Mouse (Mus musculus) forebrain, embryonic 14.5 days (tissue): Measurements from ENCODE around the gene B9d1. TPM values are rescaled to one million over a fixed set of nuclear protein-coding genes. Genes with fewer than 3 reads are reported as not detected.

Source experiments
- ATAC-seq: fragments of 200-750 bp; cut with Nextera tagmentation; 2 replicates; pipeline ENCODE4 v1.8.0; 2017; ENCODE audit warnings: mild to moderate bottlenecking, moderate library complexity
- DNase-seq: peaks from one replicate; pipeline ENCODE4 v3.0.0-alpha.2; 2015; ENCODE audit warnings: low spot score
- H3K27ac ChIP-seq: fragments of 300-500 bp; sonication (generic); 2 replicates; pipeline ENCODE4 v1.5.1; 2014; ENCODE audit warnings: low read depth, mild to moderate bottlenecking, control low read depth, low read length, moderate library complexity
- H3K27me3 ChIP-seq: fragments of 300-500 bp; sonication (generic); replicated peaks from 2 replicates; pipeline ENCODE4 v1.6.1; 2014; ENCODE audit warnings: low read length, control low read depth, mixed read lengths; ENCODE audit not compliant: control insufficient read depth, insufficient read depth
- H3K36me3 ChIP-seq: fragments of 300-500 bp; sonication (generic); 2 replicates; pipeline ENCODE4 v1.6.1; 2014; ENCODE audit warnings: low read length, control low read depth; ENCODE audit not compliant: control insufficient read depth, insufficient read depth
- H3K4me1 ChIP-seq: fragments of 300-500 bp; sonication (generic); 2 replicates; pipeline ENCODE4 v1.6.1; 2014; ENCODE audit warnings: antibody characterized with exemption, low read length, control low read depth; ENCODE audit not compliant: control insufficient read depth, insufficient read depth
- H3K4me2 ChIP-seq: fragments of 300-500 bp; sonication (generic); 2 replicates; pipeline ENCODE4 v1.6.1; 2014; ENCODE audit warnings: mild to moderate bottlenecking, control low read depth, low read length
- H3K4me3 ChIP-seq: fragments of 300-500 bp; sonication (generic); 2 replicates; pipeline ENCODE4 v1.5.1; 2014; ENCODE audit warnings: low read depth, low read length, control low read depth
- H3K9ac ChIP-seq: fragments of 300-500 bp; sonication (generic); 2 replicates; pipeline ENCODE4 v1.6.1; 2014; ENCODE audit warnings: mild to moderate bottlenecking, low read length, control low read depth, moderate library complexity
- H3K9me3 ChIP-seq: fragments of 300-500 bp; sonication (generic); replicated peaks from 2 replicates; pipeline ENCODE4 v1.6.1; 2016; ENCODE audit warnings: low read length, control low read depth, mixed read lengths; ENCODE audit not compliant: control insufficient read depth
- WGBS: fragments of 180-500 bp; shearing (Covaris S2); extraction: QIAGEN DNeasy Blood & Tissue Kit; methylation state at CpG from one replicate; pipeline ENCODE4 v1.1.7; 2014; 5-methylcytosine and 5-hydroxymethylcytosine counted together
- polyA plus RNA-seq: library from polyadenylated mRNA; unstranded; fragments of >200 nt; fragmentation: Nextera tagmentation; extraction: Ambion mirVana; gene quantifications from 2 replicates; pipeline ENCODE4 v1.2.1, GENCODE M21; 2014

B9d1 gene
- polyA plus RNA-seq, result 38.9 and 55.5 TPM in 2 replicates

- DNase-seq (peak; percentile 99), ATAC-seq (peak; percentile 92)
- Histone ChIP-seq H3K9me3 (no peaks in the 10 kb centered on the region), H3K27ac (peak within 1 kb of the TSS; percentile 80), H3K4me3 (peak within 1 kb of the TSS; percentile 47), H3K9ac (peak within 1 kb of the TSS; percentile 67), H3K36me3 (peaks cover 13% of the 10 kb centered on the region; the same call in 1 of the 2 replicates), H3K27me3 (no peaks in the 10 kb centered on the region), H3K4me1 (peaks cover 13% of the 10 kb centered on the region; the same call in 1 of the 2 replicates), H3K4me2 (peak within 1 kb of the TSS; percentile 61)
- under 1% methylated on average over 39 of the region's 39 CpGs for WGBS
Measured at GRCm38 (mm10) chr11:61504713-61505257, at the start of gene B9d1. Gene B9d1 (plus strand): TSS chr11:61505144.

GRCm38 (mm10) chr11:61464071-61464470 is 40.9 kb upstream of the B9d1 start:
- Histone ChIP-seq H3K27ac (no peak overlapping the region), H3K4me2 (no peak overlapping the region), H3K9ac (no peak overlapping the region), H3K9me3 (no peaks in the 10 kb centered on the region), H3K4me3 (no peak overlapping the region), H3K36me3 (no peaks in the 10 kb centered on the region), H3K27me3 (no peaks in the 10 kb centered on the region), H3K4me1 (no peaks in the 10 kb centered on the region)
- 84% methylated on average over 2 of the region's 2 CpGs for WGBS
- DNase-seq (no peak), ATAC-seq (no peak)

- Histone ChIP-seq H3K4me1 (no peaks in the 10 kb centered on the region), H3K36me3 (no peaks in the 10 kb centered on the region), H3K4me3 (no peak overlapping the region), H3K27ac (no peak overlapping the region), H3K4me2 (no peak overlapping the region), H3K27me3 (no peaks in the 10 kb centered on the region), H3K9ac (no peak overlapping the region), H3K9me3 (no peaks in the 10 kb centered on the region)
- DNase-seq (no peak), ATAC-seq (no peak)
- 49% methylated on average over 4 of the region's 4 CpGs for WGBS
Measured at GRCm38 (mm10) chr11:61465422-61465821, 39.5 kb upstream of the B9d1 start.

- Histone ChIP-seq H3K4me1 (no peaks in the 10 kb centered on the region), H3K4me3 (no peak overlapping the region), H3K9ac (no peak overlapping the region), H3K9me3 (no peaks in the 10 kb centered on the region), H3K4me2 (no peak overlapping the region), H3K36me3 (no peaks in the 10 kb centered on the region), H3K27ac (no peak overlapping the region), H3K27me3 (no peaks in the 10 kb centered on the region)
- WGBS, result 89% methylated on average over 4 of the region's 4 CpGs
- DNase-seq (no peak), ATAC-seq (no peak)
Measured at GRCm38 (mm10) chr11:61468534-61468933, 36.4 kb upstream of the B9d1 start.

GRCm38 (mm10) chr11:61469317-61469917 is 35.5 kb upstream of the B9d1 start:
- ATAC-seq (no peak), DNase-seq (no peak)
- Histone ChIP-seq H3K36me3 (no peaks in the 10 kb centered on the region), H3K9ac (no peak overlapping the region), H3K9me3 (no peaks in the 10 kb centered on the region), H3K4me2 (no peak overlapping the region), H3K27me3 (no peaks in the 10 kb centered on the region), H3K4me1 (no peaks in the 10 kb centered on the region), H3K27ac (no peak overlapping the region), H3K4me3 (no peak overlapping the region)
- WGBS, result 79% methylated on average over 7 of the region's 7 CpGs

- H3K9me3 ChIP-seq, result no peaks in the 10 kb centered on the region
- DNase-seq (no peak), ATAC-seq (no peak)
- H3K4me2 ChIP-seq, result no peak overlapping the region
- H3K27me3 ChIP-seq, result no peaks in the 10 kb centered on the region
- H3K27ac ChIP-seq, result no peak overlapping the region
- no peaks in the 10 kb centered on the region for H3K36me3 ChIP-seq
- H3K4me3 ChIP-seq, result no peak overlapping the region
- H3K9ac ChIP-seq, result no peak overlapping the region
- H3K4me1 ChIP-seq, result no peaks in the 10 kb centered on the region
Measured at GRCm38 (mm10) chr11:61470880-61471279, 34.1 kb upstream of the B9d1 start.

- Histone ChIP-seq H3K9me3 (no peaks in the 10 kb centered on the region), H3K4me3 (no peak overlapping the region), H3K9ac (no peak overlapping the region), H3K4me2 (no peak overlapping the region), H3K27ac (no peak overlapping the region), H3K36me3 (no peaks in the 10 kb centered on the region), H3K4me1 (peaks cover 6% of the 10 kb centered on the region; the same call in 1 of the 2 replicates), H3K27me3 (no peaks in the 10 kb centered on the region)
- DNase-seq (no peak), ATAC-seq (no peak)
- 76% methylated on average over 4 of the region's 4 CpGs for WGBS
Measured at GRCm38 (mm10) chr11:61473630-61474029, 31.3 kb upstream of the B9d1 start.

- H3K4me3 ChIP-seq, result no peak overlapping the region; the same call in 1 of the 2 replicates
- WGBS, result 56% methylated on average over 12 of the region's 12 CpGs
- H3K9me3 ChIP-seq, result no peaks in the 10 kb centered on the region
- ATAC-seq (no peak), DNase-seq (no peak)
- H3K9ac ChIP-seq, result no peak overlapping the region
- H3K27ac ChIP-seq, result no peak overlapping the region
- H3K36me3 ChIP-seq, result no peaks in the 10 kb centered on the region
- peak overlapping the region; percentile 27 for H3K4me2 ChIP-seq
- H3K27me3 ChIP-seq, result no peaks in the 10 kb centered on the region
- H3K4me1 ChIP-seq, result peaks cover 6% of the 10 kb centered on the region; the same call in 1 of the 2 replicates
Measured at GRCm38 (mm10) chr11:61476786-61477382, 28.1 kb upstream of the B9d1 start.
